Mouse (Mus musculus) thymus, postnatal 14 days (tissue): ENCODE results near the gene Olfr1016.

Experiments
- DNase-seq: peaks from one replicate; pipeline ENCODE4 v3.0.0; 2021

Gene Olfr1016

DNA sequence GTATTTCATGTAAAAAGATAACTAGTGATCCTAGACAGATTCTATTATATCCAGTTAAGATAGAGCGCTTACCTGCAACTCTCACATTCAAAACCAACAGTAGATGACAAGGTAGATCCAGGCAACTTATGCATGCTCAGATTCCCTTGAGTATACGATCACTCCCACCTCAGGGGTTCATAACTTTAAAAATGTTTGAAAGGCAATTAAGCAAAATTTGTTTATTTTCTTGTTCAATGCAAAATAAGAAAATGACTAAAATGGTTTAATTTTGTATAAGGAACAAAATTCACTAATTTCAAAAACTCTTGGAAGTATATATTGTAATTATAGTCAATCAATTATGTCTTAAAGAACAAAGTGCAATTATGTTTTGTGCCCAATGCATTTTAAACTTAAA, at the start of gene Olfr1016:
Gene Olfr1016, minus strand, starts transcription at position 101 of the 400 bp plus-strand sequence.
- DNase-seq = no peak

DNA sequence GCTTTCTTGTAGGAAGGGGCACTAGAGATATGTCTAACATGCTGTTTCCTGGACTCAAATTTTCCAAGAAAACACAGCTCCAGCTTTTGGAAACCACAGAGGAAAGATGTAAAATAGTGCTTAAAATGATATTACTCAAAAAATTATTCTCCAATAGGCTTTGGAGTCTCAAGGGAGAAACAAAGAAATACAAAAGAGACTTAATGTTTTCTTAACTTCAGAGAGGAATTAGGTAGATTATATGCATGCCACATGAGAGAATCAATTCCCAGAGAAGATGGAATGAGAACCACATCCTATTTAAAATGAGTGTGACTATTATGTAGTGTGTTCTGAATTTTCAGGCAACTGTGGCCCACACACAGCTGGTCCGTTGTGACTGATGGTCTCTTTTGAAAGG, 44.4 kb upstream of the Olfr1016 start, which contains the start of gene Olfr1020:
Gene Olfr1020, plus strand, starts transcription at position 301 of the 400 bp plus-strand sequence.
- DNase-seq = no peak

DNA sequence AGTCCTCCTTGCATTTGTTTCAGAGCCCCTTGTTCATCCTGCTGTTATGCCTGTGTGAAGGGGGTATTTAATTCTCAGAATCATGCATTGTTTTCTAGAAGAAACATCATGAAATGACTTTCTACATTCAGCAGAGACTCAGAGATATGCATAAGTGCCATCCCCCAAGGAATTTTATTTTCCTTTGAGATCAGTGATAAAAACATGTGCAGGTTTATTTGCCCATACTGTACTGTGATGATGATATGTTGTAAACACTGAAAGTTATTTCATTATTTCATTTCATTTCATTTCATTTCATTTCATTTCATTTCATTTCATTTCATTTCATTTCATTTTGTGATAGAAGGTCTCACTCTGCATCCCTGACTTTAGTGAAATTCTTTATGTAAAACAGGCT, 43.0 kb upstream of the Olfr1016 start, which contains the start of gene Olfr1019:
Gene Olfr1019, minus strand, starts transcription at position 101 of the 400 bp plus-strand sequence.
- no peak for DNase-seq

DNA sequence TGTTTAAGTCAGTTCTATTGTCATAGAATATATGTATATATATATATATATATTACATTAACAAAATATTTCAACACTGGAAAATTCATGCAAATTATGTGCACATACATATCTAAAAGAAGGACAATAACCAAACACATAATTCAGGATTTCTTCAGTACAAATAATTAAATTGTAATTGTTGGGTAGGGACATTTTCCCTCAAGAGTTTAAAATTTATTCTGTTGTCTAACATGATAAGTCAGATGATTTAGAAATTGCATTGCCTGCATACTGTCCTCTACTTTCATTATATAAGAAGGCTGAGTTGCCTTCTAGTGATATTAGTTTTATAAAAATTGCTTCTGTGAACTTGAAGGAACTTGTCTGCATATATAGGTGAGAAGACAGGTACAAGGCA, 15.8 kb upstream of the Olfr1016 start, which contains the start of gene Olfr1018:
Gene Olfr1018, plus strand, starts transcription at position 301 of the 400 bp plus-strand sequence.
- DNase-seq = no peak

DNA sequence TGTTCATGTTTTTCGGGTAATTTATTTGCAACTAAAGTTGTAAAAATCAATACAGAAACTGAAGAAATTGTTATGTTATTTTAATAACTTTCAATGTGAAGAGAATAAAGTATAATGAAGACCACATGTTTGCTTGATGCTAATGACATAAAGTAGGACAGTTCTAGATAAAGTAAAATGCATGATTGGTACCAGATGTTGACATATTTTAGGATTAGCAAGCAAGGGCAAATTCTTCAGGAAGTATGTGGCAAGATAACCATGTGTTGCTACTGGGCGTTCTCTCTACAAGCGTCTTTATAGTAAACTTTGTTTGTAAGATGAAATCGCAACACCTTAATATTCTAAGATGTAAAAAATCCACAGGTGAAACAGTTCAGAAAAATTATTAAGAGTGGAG, 2.2 kb upstream of the Olfr1016 start:
- DNase-seq = no peak

DNA sequence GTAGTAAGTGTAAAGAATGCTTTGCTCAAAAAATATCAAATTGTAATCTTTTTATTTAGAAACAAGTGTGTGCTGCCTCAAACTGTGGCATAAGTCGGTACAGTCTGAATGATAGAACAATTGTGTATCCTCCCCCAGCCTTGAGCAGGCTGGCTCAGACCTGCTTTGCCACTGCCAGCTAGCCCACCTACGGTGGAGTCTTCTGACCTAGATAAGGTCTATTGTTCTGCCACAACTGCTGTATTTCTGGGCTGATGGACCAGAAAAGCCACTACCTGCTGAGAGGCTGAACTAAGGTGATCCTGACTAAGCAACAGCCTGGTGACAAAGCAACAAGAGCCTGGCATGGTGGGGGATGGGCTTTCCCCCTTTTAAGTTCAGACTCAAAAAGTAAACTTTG, 10.0 kb downstream of the Olfr1016 start:
- no peak for DNase-seq

DNA sequence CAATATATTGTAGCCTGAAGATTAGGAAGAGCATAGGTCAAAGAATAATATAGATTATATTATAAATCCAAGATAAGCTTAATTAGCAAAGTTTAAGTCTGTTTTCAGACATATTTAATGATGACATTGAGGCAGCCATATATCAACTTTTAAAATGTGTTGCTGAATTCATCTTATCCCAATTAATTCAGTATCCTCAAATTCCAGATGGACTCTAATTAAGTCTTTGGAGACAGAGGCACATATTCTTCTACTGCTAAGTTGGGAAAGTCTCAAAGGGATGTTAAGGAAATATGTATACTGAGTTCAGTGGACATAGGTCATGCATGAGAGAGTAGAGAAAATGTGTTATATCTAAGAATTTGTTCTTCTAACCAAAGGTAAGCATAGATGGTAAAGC, 20.6 kb downstream of the Olfr1016 start, which contains the start of gene Olfr1015:
Gene Olfr1015, plus strand, starts transcription at position 301 of the 400 bp plus-strand sequence.
- DNase-seq = no peak

DNA sequence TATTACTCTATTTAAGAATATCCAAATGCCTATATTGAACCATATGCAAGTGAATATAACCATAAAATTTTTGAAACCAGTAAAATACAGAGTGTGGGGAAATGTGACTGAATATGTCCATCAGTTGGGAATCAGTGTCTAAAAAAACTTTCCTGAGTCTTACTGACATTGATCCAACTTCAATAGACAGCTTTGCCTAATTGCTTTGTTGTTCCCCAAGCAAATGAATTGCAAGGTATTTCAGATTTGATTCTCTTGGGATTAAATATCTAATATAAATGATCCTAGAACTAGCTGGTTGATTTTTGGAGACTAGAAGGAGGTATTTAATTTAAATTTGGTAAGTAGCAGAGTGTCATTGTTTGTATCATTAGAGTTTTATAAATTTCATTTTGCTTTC, 29.9 kb downstream of the Olfr1016 start, which contains the start of gene Olfr1014:
Gene Olfr1014, plus strand, starts transcription at position 301 of the 400 bp plus-strand sequence.
- DNase-seq = no peak

DNA sequence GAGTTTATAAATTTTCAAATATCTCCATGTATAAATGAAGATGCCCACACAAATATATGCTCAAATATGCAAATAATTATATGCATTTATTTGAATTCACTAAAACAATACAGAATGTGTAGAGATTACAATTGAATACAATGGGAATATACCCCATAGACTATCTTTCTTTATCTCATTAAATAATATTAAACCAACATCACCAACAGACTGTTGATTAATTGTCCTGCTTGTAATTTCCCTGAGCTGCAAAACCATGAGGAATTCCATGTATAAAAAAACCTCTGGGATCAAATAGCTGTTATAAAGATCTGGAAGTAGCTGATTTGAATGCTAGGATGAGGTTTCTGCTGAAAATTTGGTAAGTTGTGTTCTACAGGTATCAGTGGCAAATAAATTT, 35.5 kb downstream of the Olfr1016 start, which contains the start of gene Olfr1013:
Gene Olfr1013, plus strand, starts transcription at position 301 of the 400 bp plus-strand sequence.
- no peak for DNase-seq

DNA sequence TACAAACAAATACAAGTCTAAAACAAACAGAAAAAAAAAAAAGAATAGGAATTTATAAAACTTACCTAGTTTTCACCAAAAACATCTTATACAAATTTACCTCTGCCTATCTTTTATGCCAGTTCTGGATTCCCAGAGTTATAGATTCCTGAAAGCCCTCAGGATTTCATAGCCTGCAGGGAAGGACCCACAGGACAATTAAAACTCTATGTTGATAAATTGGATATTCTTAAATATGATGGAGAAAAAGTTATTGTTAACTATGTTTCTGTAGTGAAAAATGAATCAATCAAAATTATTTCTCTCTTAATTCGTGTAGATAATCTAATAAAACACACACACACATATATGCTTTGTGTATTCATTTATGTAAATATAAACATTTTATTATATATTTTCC, 39.7 kb downstream of the Olfr1016 start, which contains the start of gene Olfr1012:
Gene Olfr1012, minus strand, starts transcription at position 101 of the 400 bp plus-strand sequence.
- DNase-seq = no peak

DNA sequence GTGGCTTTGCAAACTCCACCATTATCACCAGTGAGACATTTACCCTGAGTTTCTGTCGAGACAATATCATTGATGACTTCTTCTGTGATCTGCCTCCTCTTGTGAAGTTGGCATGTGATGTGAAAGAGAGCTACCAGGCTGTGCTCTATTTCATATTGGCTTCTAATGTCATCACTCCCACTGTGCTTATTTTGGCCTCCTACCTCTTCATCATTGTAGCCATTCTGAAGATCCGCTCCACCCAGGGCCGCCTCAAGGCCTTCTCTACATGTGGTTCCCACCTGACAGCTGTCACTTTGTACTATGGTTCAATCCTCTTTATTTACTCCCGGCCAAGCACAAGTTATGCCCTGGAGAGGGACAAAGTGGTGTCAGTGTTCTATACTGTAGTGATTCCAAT, 48.5 kb downstream of the Olfr1016 start:
- DNase-seq = no peak
